Mouse (Mus musculus): Measurements from ENCODE around the gene Tfip11. TPM values are rescaled to one million over a fixed set of nuclear protein-coding genes. Genes with fewer than 3 reads are reported as not detected.
"Not testable (repeated sequence)": the region's sequence is repeated elsewhere in the genome, so short reads cannot be mapped to it uniquely, and the experiment has no call there.

Gene Tfip11
- polyA plus RNA-seq, 1 experiment from 2014 or later = 30.9 TPM

GRCm38 (mm10) chr5:112305842-112306241 is 20.3 kb upstream of the Tfip11 start:
- H3K27me3 ChIP-seq = no peaks in the 10 kb centered on the region
- H3K36me3 ChIP-seq = peaks cover 18% of the 10 kb centered on the region; the same call in 1 of the 2 replicates
- 0 out of 2 replicates have a peak, but pooled peaks cover 3% of the 10 kb centered on the region for H3K4me1 ChIP-seq (replicated peaks)
- H3K9ac ChIP-seq = no peak overlapping the region
- H3K9me3 ChIP-seq = no peaks in the 10 kb centered on the region
- no peak overlapping the region for H3K4me2 ChIP-seq
- H3K27ac ChIP-seq (replicated peaks) = no peak overlapping the region
- ATAC-seq (ENCODE audit: low FRiP score, low read depth) = no peak
- no peak overlapping the region for H3K4me3 ChIP-seq
- 65% methylated on average over 5 of the region's 5 CpGs for WGBS

- Histone ChIP-seq H3K4me3 (no peak overlapping the region), H3K36me3 (peaks cover 20% of the 10 kb centered on the region), H3K27ac (replicated peaks) (no peak overlapping the region), H3K9me3 (no peaks in the 10 kb centered on the region), H3K4me1 (replicated peaks) (no peaks in the 10 kb centered on the region), H3K9ac (0 out of 2 replicates have a peak overlapping the region, but pooled peaks have one; percentile 22), H3K27me3 (no peaks in the 10 kb centered on the region), H3K4me2 (no peak overlapping the region)
- 63% methylated on average over 11 of the region's 11 CpGs for WGBS
- ATAC-seq (ENCODE audit: low FRiP score, low read depth) = peak; percentile 54; the same call in 1 of the 2 replicates
Measured at GRCm38 (mm10) chr5:112313222-112313885, 12.8 kb upstream of the Tfip11 start.

GRCm38 (mm10) chr5:112316468-112316867 is 9.7 kb upstream of the Tfip11 start:
- peaks cover 7% of the 10 kb centered on the region; the same call in 1 of the 2 replicates for H3K36me3 ChIP-seq
- H3K27ac ChIP-seq (replicated peaks) = no peak overlapping the region
- no peaks in the 10 kb centered on the region for H3K4me1 ChIP-seq (replicated peaks)
- H3K4me3 ChIP-seq = no peak overlapping the region
- 77% methylated on average over 5 of the region's 5 CpGs for WGBS
- H3K9me3 ChIP-seq = no peaks in the 10 kb centered on the region
- H3K27me3 ChIP-seq = no peaks in the 10 kb centered on the region
- no peak overlapping the region for H3K9ac ChIP-seq
- no peak overlapping the region for H3K4me2 ChIP-seq
- ATAC-seq (ENCODE audit: low FRiP score, low read depth) = no peak

- WGBS = 58% methylated on average over 5 of the region's 5 CpGs
- H3K4me1 ChIP-seq (replicated peaks) = no peaks in the 10 kb centered on the region
- H3K4me2 ChIP-seq = no peak overlapping the region
- no peak for ATAC-seq (ENCODE audit: low FRiP score, low read depth)
- no peak overlapping the region for H3K27ac ChIP-seq (replicated peaks)
- no peaks in the 10 kb centered on the region for H3K27me3 ChIP-seq
- H3K4me3 ChIP-seq = no peak overlapping the region
- peaks cover 7% of the 10 kb centered on the region; the same call in 1 of the 2 replicates for H3K36me3 ChIP-seq
- H3K9ac ChIP-seq = no peak overlapping the region
- no peaks in the 10 kb centered on the region for H3K9me3 ChIP-seq
Measured at GRCm38 (mm10) chr5:112317328-112317727, 8.8 kb upstream of the Tfip11 start.

GRCm38 (mm10) chr5:112319343-112319742 is 6.8 kb upstream of the Tfip11 start:
- H3K9me3 ChIP-seq; ATAC-seq (ENCODE audit: low FRiP score, low read depth); H3K4me2 ChIP-seq; H3K27ac ChIP-seq (replicated peaks); H3K4me3 ChIP-seq; H3K4me1 ChIP-seq (replicated peaks); H3K36me3 ChIP-seq; H3K27me3 ChIP-seq; H3K9ac ChIP-seq: not testable (repeated sequence)
- WGBS = 52% methylated on average over 2 of the region's 2 CpGs

- H3K4me1 ChIP-seq (replicated peaks) = peaks cover 5% of the 10 kb centered on the region
- H3K27ac ChIP-seq (replicated peaks) = no peak overlapping the region
- H3K9ac ChIP-seq = no peak overlapping the region
- no peak overlapping the region for H3K4me2 ChIP-seq
- 80% methylated on average over 5 of the region's 5 CpGs for WGBS
- H3K9me3 ChIP-seq = no peaks in the 10 kb centered on the region
- ATAC-seq (ENCODE audit: low FRiP score, low read depth) = no peak
- H3K27me3 ChIP-seq = no peaks in the 10 kb centered on the region
- peaks cover 1% of the 10 kb centered on the region; the same call in 1 of the 2 replicates for H3K36me3 ChIP-seq
- no peak overlapping the region for H3K4me3 ChIP-seq
Measured at GRCm38 (mm10) chr5:112320379-112320778, 5.8 kb upstream of the Tfip11 start.

GRCm38 (mm10) chr5:112320936-112321335 is 5.2 kb upstream of the Tfip11 start:
- H3K27me3 ChIP-seq = no peaks in the 10 kb centered on the region
- no peak for ATAC-seq (ENCODE audit: low FRiP score, low read depth)

GRCm38 (mm10) chr5:112321376-112321775 is 4.8 kb upstream of the Tfip11 start:
- H3K4me3 ChIP-seq = no peak overlapping the region
- no peaks in the 10 kb centered on the region for H3K27me3 ChIP-seq
- peaks cover 9% of the 10 kb centered on the region for H3K4me1 ChIP-seq (replicated peaks)
- no peak overlapping the region for H3K9ac ChIP-seq
- H3K27ac ChIP-seq (replicated peaks) = no peak overlapping the region
- ATAC-seq (ENCODE audit: low FRiP score, low read depth) = no peak
- H3K4me2 ChIP-seq = no peak overlapping the region
- WGBS = 83% methylated on average over 4 of the region's 4 CpGs
- no peaks in the 10 kb centered on the region for H3K36me3 ChIP-seq
- no peaks in the 10 kb centered on the region for H3K9me3 ChIP-seq

More at GRCm38 (mm10) chr5:112320936-112321335, 5.2 kb upstream of the Tfip11 start:
- Histone ChIP-seq H3K4me3 (no peak overlapping the region), H3K4me2 (no peak overlapping the region), H3K36me3 (no peaks in the 10 kb centered on the region), H3K4me1 (replicated peaks) (peaks cover 9% of the 10 kb centered on the region), H3K27ac (replicated peaks) (no peak overlapping the region), H3K9me3 (no peaks in the 10 kb centered on the region), H3K9ac (no peak overlapping the region)
- 76% methylated on average over 6 of the region's 6 CpGs for WGBS

GRCm38 (mm10) chr5:112323246-112323645 is 2.9 kb upstream of the Tfip11 start:
- Histone ChIP-seq H3K4me2 (no peak overlapping the region), H3K9ac (no peak overlapping the region), H3K27me3 (no peaks in the 10 kb centered on the region), H3K9me3 (no peaks in the 10 kb centered on the region), H3K4me3 (no peak overlapping the region), H3K4me1 (replicated peaks) (peaks cover 26% of the 10 kb centered on the region), H3K36me3 (peaks cover 4% of the 10 kb centered on the region; the same call in 1 of the 2 replicates), H3K27ac (replicated peaks) (no peak overlapping the region)
- WGBS = 88% methylated on average over 6 of the region's 6 CpGs
- ATAC-seq (ENCODE audit: low FRiP score, low read depth) = no peak

GRCm38 (mm10) chr5:112324637-112325545 is 1.3 kb upstream of the Tfip11 start:
- H3K36me3 ChIP-seq = peaks cover 18% of the 10 kb centered on the region
- H3K9me3 ChIP-seq = no peaks in the 10 kb centered on the region
- peaks cover 27% of the 10 kb centered on the region for H3K4me1 ChIP-seq (replicated peaks)
- ATAC-seq (ENCODE audit: low FRiP score, low read depth) = no peak
- H3K9ac ChIP-seq = no peak overlapping the region
- WGBS = 37% methylated on average over 24 of the region's 24 CpGs
- H3K4me3 ChIP-seq = no peak overlapping the region; the same call in 1 of the 2 replicates
- peak overlapping the region; percentile 75 for H3K4me2 ChIP-seq
- no peak overlapping the region for H3K27ac ChIP-seq (replicated peaks)
- H3K27me3 ChIP-seq = no peaks in the 10 kb centered on the region

- Histone ChIP-seq H3K27ac (replicated peaks) (peak overlapping the region; percentile 62; the same call in 1 of the 2 replicates), H3K4me1 (replicated peaks) (peaks cover 27% of the 10 kb centered on the region), H3K4me3 (peak overlapping the region; percentile 94), H3K27me3 (no peaks in the 10 kb centered on the region), H3K4me2 (peak overlapping the region; percentile 75), H3K9me3 (no peaks in the 10 kb centered on the region), H3K9ac (peak overlapping the region; percentile 87), H3K36me3 (peaks cover 35% of the 10 kb centered on the region)
- peak; percentile 81 for ATAC-seq (ENCODE audit: low FRiP score, low read depth)
- 2% methylated on average over 33 of the region's 33 CpGs for WGBS
Measured at GRCm38 (mm10) chr5:112326446-112327009, 370 bp downstream of the Tfip11 start.

GRCm38 (mm10) chr5:112327854-112328253 is 1.7 kb downstream of the Tfip11 start:
- ATAC-seq (ENCODE audit: low FRiP score, low read depth) = no peak
- no peak overlapping the region for H3K4me2 ChIP-seq
- peaks cover 27% of the 10 kb centered on the region for H3K4me1 ChIP-seq (replicated peaks)
- H3K4me3 ChIP-seq = no peak overlapping the region
- H3K27ac ChIP-seq (replicated peaks) = no peak overlapping the region
- no peaks in the 10 kb centered on the region for H3K27me3 ChIP-seq
- no peaks in the 10 kb centered on the region for H3K9me3 ChIP-seq
- H3K9ac ChIP-seq = no peak overlapping the region
- peaks cover 47% of the 10 kb centered on the region for H3K36me3 ChIP-seq
- WGBS = 95% methylated on average over 15 of the region's 15 CpGs
